Mouse (Mus musculus) CD4-positive, CD25-positive, alpha-beta regulatory T cell, adult 9 weeks (primary cell): ENCODE measurements around the gene Sept4. TPM values are rescaled to one million over a fixed set of nuclear protein-coding genes. Genes with fewer than 3 reads are reported as not detected.

ENCODE experiments used
- polyA plus RNA-seq: library from polyadenylated mRNA; unstranded; fragments of 100-300 nt; shearing (Covaris generic); gene quantifications from one replicate; pipeline ENCODE4 v1.2.1, GENCODE M21; 2017

The Sept4 gene
- polyA plus RNA-seq, result 2.0 TPM

DNA sequence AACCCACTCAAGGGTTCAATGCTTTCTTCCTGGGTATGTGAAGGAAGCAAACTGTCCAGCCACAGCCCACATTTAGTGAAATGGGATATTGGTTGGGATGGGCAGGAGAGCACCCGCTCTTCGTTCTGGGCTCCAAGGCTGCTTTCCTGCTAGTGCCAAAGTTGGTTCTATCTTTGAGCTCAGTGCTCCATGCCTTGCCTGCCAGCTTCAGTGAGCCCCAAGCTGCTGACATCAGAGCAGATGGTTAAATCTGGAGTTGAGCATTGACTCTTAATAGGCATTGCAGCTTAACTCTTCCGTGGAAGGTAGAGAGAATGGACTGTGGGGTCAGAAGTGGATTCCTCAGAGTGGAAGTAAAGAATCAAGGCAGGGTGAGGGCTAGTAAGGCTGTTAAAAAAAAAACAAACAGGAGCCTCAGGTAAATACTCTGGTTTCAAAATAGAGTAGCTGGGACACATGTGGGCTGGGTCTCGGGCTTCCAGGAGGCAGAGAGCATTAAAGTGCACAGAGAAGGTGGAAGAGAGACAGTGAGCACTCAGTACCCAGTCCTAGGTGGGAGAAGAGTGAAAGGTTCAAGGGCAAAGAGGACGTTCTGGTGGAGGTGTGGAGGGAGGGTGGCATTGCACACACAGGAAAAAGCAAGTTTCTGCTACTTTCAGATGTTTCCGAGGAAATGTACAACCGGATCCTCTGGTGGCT lies at the start of gene Sept4:
TSS of gene Sept4 (plus strand) at position 649 of the 699 bp plus-strand sequence.

DNA sequence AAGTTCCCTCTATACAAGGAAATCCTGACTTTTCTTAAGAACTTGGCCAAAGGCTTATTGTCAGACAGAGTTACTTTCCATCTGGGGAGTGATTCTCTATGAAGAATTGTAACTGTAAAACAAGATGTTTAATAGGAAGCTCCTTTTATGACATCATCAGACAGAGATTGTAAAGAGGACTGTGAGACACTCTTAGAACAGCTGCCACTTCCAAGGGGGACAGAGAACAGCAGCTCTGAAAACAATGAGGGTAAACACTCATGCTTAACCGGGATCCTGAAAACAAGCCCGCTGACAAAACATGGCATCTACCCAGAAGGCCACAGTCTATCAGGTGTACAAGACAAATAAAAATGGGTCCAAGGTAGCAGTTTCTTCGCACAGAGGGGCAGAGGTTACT lies 2.2 kb upstream of the Sept4 start, which contains the start of gene Gm11492:
TSS of gene Gm11492 (plus strand) at position 153 of the 400 bp plus-strand sequence.

DNA sequence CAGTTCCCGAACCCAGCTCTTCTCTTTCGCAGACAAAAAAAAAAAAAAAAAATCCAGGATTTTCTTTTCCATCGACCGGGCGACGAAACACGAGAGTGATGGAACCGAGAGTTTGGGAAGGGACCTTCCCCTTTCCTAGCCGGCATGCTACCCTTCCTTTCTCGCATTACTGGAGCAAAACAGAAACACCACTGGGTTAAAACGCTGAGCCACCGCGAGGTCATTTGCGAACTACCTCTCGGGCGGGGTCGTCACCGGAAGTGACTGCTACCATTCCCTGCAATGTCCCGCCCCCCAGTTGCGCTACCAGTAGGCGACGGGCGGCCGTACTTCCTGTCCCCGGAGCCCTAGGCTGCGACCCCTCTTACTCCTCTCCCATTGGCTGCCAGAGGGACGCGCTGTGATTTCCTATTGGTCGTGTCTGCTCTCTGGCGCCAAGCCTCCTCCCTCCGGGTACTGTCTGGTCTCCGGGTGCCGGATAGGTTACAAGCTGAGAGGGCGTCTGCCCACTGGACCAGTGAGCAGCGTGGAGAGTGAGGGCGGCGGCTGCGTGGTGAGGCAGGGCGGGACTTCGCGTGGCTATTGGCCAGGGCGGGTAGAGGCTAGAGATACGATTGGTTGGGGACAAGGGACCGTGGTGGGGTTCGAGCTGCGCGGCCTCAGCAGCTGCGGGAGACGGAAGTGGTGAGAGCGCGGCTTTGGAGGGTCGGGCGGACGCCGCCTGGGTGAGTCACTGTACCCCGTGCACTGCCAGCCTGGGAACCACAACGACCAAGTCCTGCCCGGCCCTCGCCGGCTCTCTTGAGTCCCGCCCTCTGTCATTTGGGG lies 23.0 kb downstream of the Sept4 start, which contains the start of gene Mtmr4:
TSS of gene Mtmr4 (plus strand) at position 637 of the 828 bp plus-strand sequence.

DNA sequence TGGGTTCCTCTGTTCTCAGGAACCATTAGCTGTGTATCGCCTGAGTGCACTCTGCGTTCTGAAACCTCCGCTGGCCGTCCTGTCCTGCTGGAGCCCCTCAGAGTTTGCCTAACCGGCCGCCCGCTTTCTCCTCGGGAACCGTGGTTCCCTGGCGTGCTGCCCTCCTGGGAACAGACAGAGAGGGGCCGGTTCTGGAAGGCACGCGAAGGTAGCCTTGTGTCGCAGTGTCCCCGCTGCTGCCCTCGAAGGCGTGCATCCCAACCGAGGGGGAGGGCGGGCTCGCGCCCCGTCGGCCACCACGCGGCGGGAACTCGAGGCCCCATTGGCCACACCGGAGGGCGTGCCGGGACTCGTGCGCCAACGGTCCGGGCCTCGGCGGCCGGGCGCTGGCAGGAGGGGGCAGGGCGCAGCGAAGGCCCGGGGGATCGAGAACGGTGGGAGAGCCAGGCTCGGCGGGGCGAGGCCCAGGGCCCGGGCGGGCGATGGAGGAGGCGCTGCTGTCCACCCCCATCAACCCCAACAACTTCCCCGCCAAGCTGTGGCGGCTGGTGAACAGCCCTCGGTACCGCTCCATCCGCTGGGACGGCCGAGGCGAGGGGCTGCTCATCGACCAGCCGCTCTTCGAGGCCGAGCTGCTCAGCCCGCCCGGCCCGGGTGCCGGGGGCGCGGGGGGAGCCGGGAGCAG lies 48.2 kb downstream of the Sept4 start, which contains the start of gene Hsf5:
TSS of gene Hsf5 (plus strand) at position 375 of the 685 bp plus-strand sequence.

Other genes starting within 250 kb of the Sept4 start
- not detected for gene Ppm1e, start 209.9 kb upstream of the Sept4 start, polyA plus RNA-seq
- 1.5 TPM for gene Rad51c, start 163.9 kb upstream of the Sept4 start, polyA plus RNA-seq
- gene Tex14, start 163.8 kb upstream of the Sept4 start, polyA plus RNA-seq, result 0.43 TPM
- not detected for gene Gm11492, start 2.2 kb upstream of the Sept4 start, polyA plus RNA-seq
- 39.5 TPM for gene Mtmr4, start 23.3 kb downstream of the Sept4 start, polyA plus RNA-seq
- not detected for gene Hsf5, start 48.3 kb downstream of the Sept4 start, polyA plus RNA-seq
- 35.5 TPM for gene Rnf43, start 93.8 kb downstream of the Sept4 start, polyA plus RNA-seq
- 471 TPM for gene Supt4a, start 168.6 kb downstream of the Sept4 start, polyA plus RNA-seq
- gene Tspoap1, start 191.6 kb downstream of the Sept4 start, polyA plus RNA-seq, result 6.2 TPM
- gene Mpo, start 224.7 kb downstream of the Sept4 start, polyA plus RNA-seq, result not detected